Mouse (Mus musculus): Measurements from ENCODE around the gene Mmp25.

DNA sequence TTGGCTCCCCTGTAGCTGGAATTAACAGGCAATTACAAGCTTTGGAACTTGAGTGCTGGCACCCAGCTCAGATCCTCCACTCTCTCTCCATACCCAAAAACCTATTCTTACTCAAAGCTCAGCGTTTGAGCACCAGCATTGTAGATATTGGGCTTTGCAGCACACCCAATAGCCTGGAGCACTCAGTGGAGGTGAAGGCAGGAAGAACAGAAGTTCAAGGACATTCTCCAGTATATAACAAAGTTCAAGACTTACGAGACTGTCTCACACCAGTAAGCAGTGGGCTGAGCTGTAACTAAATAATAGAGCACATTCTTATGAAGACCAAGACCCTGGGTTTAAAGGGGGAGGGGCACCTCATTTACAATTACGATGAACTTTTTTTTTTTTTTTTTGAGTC is 27.7 kb upstream of the Mmp25 start:
- TF ChIP-seq CTCF (IDR thresholded peaks at IDR 0.05; ENCODE audit: control insufficient read depth, insufficient read depth, low read length): no peak
- TF ChIP-seq POLR2A (IDR thresholded peaks at IDR 0.05; ENCODE audit: borderline replicate concordance, control insufficient read depth, low read depth, low read length): no peak
